Mouse (Mus musculus): ENCODE results near the gene Tead3.
A peak's percentile ranks its signal among the peaks of the same experiment; 100 is the strongest.
"Not testable (repeated sequence)": the region's sequence is repeated elsewhere in the genome, so short reads cannot be mapped to it uniquely, and the experiment has no call there.

Tead3 gene

DNA sequence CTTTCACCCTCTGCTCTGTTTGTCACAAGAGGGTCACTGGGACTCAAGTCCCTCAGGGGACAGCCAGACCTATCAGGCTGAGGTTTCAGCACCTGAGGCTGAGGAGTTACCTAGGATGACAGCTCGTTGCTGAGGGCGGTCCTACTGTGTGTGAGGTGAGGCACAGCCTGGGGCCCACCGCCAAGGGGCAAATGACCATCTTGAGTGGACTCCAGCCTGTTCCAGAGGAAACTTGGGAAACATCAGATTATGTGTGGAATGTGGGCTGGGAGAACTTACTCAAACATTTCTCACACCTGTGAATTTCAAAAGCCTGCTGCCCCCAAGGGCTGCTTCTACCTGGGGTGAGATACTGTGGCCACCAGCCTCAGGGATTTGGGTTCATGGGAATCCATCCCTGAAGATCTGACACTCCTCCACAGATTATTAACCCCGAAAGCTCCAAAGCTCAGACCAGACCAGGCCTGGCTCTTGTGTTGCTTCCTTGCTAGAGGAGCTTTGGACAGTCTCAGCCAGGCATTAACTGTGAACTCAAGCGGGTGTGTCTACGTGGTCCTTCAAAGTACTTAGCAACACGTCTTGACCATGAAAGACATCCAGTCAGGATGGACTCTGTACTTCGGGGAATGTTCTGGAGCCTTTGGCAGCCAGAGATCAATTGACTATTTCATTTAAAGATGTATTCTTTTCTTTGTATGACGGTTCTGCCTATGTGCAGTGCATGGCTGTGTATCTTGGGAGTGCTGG lies 10.1 kb upstream of the Tead3 start:
- DNase-seq (ENCODE audit: low spot score) = no peak

DNA sequence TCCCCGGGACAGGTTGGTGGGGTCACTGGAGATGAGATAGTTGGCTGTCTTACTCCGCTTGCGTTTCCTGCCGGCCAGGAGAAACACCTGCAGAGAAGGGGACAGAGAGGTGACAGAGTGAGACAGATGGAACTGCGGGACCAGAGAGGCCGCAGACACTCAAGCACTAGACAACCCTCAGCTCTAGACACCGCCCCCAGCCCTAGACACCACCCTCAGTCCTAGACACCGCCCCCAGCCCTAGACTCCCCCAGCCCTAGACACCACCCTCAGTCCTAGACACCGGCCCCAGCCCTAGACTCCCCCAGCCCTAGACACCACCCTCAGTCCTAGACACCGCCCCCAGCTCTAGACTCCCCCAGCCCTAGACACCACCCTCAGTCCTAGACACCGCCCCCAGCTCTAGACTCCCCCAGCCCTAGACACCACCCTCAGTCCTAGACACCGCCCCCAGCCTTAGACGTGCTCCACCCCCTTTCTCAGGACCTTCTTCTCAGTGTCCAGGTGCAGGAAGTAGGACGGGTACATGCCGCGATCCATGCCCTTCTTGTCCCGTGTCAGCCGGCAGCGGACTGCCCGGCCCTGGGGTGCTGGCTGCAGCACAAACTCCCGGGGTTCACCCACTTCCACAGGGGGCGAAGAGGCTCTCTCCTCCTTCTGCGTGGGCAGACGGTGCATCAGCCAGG lies 8.1 kb upstream of the Tead3 start:
- not testable (repeated sequence) for DNase-seq (ENCODE audit: low spot score)

GRCm38 (mm10) chr17:28355871-28356270 lies 5.3 kb upstream of the Tead3 start:
- peak; percentile 87 for DNase-seq (ENCODE audit: low spot score)

GRCm38 (mm10) chr17:28352018-28352417 lies 1.4 kb upstream of the Tead3 start:
- no peak for DNase-seq (ENCODE audit: low spot score)

DNA sequence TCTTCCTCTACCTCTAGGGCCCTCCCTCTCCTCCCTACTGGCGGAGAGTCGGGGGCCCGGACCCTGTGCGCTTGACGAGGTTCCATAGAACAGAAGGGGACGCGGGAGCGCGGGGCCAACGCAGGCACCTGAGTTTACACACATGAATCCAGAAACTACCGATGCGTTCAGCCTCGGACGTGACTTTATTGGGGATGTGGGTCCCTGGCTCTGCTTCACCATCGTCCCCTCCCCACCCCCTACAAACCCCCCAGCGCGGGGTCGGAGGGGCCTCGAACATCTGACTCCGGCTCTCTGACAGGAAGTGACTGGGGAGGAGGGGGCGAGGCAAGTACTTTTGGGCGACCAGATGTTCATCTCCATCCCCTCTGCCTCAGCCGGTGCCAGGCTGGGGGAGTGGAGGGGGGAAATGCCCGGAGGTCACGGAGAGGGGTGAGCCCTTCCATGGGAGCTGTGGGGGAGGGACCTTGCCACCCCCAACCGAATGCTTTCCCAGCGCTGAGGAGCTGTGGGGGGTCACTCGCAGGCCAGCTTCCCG lies 805 bp upstream of the Tead3 start:
- no peak for DNase-seq (ENCODE audit: low spot score)

DNA sequence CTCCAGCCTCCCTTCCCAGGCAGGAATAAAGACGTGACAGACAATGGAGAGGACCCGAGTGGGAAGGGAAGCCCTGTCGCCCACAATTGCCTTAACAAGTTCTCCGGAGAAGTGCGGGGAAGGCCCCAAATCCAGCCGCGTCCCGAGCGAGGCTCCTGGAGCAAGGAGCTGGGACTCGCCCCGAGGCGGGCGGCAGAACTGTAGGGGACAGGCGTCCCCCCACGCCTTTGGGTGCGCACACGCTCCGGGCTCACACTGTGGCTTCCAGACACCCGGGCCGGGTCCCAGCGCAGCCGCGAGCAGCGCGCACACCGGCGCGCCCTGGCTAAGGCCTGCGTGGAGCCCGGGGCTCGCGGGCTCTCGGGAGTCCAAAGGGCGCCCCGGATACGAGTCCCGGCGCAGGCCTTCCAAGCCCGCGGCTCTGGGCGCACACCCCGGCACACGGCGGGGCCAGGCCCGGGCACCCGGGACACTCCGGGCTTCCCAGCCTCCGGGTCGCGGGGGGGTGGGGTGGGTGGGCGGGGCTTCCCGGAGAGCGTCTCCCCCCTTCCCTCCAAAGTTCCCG lies 634 bp downstream of the Tead3 start:
- no peak for DNase-seq (ENCODE audit: low spot score)

- no peak for DNase-seq (ENCODE audit: low spot score)
Observed at GRCm38 (mm10) chr17:28349264-28349880, 1.2 kb downstream of the Tead3 start.

- DNase-seq (ENCODE audit: low spot score) = no peak
Observed at GRCm38 (mm10) chr17:28348211-28348610, 2.4 kb downstream of the Tead3 start.

- no peak for DNase-seq (ENCODE audit: low spot score)
Observed at GRCm38 (mm10) chr17:28347327-28347726, 3.3 kb downstream of the Tead3 start.

GRCm38 (mm10) chr17:28345882-28346281 lies 4.7 kb downstream of the Tead3 start:
- DNase-seq (ENCODE audit: low spot score) = no peak

GRCm38 (mm10) chr17:28345271-28345721 lies 5.3 kb downstream of the Tead3 start:
- DNase-seq (ENCODE audit: low spot score) = no peak

GRCm38 (mm10) chr17:28344670-28345069 lies 5.9 kb downstream of the Tead3 start:
- DNase-seq (ENCODE audit: low spot score) = no peak

- no peak for DNase-seq (ENCODE audit: low spot score)
Observed at GRCm38 (mm10) chr17:28344050-28344607, 6.5 kb downstream of the Tead3 start.

- peak; percentile 93 for DNase-seq (ENCODE audit: low spot score)
Observed at GRCm38 (mm10) chr17:28341091-28341490, 9.5 kb downstream of the Tead3 start.

DNA sequence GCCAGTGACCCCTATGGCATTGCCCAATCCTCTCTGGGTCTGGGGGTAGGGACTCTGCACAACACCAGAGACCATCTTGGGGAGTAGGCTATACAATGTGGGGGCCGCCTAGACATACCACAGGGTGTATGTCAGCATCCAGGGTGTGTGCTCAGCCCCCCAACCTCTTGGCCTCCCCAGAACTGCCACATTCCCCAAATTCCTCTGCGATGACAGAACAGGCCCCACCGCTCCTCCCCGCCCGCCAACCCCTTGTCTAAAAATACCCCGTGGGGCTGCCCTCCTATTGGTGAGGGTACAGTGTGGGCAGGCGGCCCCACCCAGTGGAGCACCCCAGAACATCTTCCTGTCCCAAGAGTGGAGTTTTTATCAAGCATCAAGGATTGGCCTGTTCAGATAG lies 10.0 kb downstream of the Tead3 start:
- DNase-seq (ENCODE audit: low spot score) = no peak

DNA sequence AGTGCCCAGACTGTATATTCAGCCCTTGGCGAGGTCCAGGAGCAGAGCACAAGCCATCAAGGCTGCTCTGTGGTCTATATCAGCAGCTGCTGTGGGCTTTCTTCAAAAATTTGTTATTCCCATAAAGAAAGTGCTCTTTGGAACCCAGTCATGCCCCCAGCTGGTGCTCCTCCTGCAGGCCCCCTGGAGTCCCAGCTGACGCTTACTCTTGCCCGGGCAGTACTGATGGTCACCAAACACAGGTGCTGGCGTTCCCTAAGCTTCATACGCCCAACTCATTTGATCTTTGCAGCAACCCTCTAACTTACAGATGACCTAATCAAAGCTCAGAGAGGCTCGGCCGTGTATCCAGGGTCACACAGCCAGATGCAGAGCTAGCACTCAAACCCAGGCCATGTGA lies 13.1 kb downstream of the Tead3 start:
- DNase-seq (ENCODE audit: low spot score) = no peak

GRCm38 (mm10) chr17:28335267-28335666 lies 15.3 kb downstream of the Tead3 start:
- DNase-seq (ENCODE audit: low spot score) = no peak

DNA sequence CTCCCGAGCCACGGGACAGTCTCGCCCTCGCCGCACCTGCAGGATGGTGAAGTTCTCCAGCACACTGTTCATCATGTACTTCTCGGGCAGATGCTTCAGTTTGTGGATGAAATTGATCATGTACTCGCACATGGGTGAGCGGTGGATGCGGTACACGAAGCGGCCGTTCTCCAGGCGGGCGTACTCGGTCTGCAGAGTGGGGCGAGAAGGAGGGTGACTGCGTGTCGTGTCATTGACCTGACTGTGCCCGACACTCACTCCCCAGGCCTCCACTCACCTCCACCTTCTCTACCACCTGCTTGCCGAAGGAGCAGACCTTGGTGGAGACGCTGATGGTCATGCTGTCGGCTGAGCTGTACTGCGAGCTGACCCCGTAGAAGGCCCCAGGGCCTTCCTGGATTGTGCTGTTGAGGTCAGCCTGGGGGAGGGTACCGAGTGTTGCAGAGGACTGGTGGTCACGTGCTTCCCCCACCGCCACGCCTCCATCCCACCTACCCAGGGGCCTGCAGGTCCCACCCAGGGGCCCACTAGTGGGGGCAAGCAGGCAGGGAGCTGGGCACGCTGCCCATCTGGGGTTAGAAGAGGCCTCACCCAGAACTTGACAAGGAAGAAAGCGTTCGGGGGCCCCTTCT lies 17.6 kb downstream of the Tead3 start:
- no peak for DNase-seq (ENCODE audit: low spot score)

- DNase-seq (ENCODE audit: low spot score) = no peak
Observed at GRCm38 (mm10) chr17:28332113-28332914, 18.3 kb downstream of the Tead3 start.

DNA sequence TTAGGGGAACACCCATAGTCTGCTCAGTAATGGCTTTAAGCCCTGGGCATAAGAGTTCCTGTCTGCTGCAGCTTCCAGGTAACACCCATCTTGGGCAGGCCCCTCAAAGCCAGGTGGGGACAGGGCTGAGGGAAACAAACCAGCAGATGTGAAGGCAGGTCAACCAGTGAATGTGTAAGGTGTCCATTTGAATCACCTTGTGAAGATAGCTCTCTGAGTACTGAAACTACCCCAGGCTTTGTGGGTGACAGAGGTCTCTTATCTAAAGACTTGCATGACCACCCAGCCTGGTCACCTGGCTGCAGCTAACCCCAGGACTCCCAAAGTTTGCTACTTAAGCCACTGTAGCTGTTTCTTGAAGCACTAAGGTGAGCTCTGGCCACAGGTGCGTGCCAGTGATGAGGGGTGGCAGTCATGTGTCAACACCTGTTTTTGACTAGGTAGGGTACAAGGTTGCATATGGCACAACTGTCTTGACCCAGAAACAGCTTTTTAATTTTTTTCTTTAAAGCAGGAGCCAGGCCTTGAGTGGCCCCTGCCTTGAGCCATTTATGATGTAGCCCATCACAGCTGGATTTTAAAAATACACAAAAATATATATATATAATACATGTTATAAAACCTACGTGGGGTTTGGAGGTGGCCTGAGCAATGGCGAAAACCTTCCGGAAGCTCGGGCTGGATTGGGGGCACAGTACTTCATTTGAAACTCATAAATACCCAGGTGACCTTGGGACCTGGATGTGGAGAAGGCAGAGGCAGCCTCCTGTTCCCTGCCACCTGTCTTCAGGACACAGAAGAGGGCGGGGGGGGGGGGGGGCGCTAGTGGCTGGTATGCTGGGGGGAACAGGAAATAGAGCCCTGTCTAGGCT lies 19.1 kb downstream of the Tead3 start:
- DNase-seq (ENCODE audit: low spot score) = no peak
